Mouse (Mus musculus): ENCODE measurements around the gene Gm9958.
A peak's percentile ranks its signal among the peaks of the same experiment; 100 is the strongest.

Gene Gm9958

DNA sequence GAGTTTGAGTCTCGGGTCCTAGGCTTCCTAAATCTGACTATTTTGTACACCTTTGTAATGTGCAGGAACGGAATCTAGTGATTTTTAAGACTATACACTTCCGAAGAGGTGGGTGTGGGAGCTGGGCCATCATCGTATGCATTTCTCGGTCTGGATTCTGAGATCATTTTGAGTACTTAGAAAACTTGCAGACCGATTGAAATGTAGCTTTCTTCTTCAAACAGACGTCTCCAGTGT is at the start of gene Gm9958:
Gene Gm9958 (plus strand): TSS at position 138 of the 237 bp plus-strand sequence.
- DNase-seq (ENCODE audit: low spot score), result no peak

DNA sequence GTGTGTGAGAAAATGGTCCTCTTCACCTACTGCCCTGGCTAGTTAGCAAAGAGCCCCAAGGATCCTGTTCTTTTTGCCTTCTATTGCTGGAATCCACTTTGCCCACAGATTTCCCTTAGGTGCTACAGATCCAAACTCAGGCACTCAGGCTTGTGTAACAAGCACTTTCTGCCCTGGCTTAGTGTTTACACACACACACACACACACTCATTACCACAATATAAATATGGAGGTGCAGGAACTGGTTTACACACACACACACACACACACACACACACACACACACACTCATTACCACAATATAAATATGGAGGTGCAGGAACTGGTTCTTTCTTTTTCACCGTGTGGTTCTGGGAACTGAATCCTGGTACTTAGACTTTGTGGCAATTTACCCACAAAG is 35.9 kb upstream of the Gm9958 start:
- no peak for DNase-seq (ENCODE audit: low spot score)

DNA sequence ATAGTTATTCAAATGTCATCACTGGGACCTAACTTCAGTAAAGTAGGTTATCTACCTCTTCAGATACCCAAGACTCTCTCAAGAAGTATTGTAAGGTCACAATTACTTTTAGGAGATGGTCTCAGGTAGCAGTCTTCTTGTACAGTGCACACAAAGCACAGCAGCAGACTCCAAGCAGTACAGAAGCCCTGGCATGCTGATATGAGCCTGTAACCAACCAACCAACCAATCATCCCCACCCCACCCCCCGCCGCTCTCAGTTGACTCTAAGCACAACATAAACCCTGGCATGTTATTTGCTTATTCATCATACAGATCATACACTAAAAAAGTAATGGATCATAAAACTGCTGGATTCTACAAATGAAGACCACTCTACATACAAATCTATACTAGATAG is 34.5 kb upstream of the Gm9958 start:
- no peak for DNase-seq (ENCODE audit: low spot score)

DNA sequence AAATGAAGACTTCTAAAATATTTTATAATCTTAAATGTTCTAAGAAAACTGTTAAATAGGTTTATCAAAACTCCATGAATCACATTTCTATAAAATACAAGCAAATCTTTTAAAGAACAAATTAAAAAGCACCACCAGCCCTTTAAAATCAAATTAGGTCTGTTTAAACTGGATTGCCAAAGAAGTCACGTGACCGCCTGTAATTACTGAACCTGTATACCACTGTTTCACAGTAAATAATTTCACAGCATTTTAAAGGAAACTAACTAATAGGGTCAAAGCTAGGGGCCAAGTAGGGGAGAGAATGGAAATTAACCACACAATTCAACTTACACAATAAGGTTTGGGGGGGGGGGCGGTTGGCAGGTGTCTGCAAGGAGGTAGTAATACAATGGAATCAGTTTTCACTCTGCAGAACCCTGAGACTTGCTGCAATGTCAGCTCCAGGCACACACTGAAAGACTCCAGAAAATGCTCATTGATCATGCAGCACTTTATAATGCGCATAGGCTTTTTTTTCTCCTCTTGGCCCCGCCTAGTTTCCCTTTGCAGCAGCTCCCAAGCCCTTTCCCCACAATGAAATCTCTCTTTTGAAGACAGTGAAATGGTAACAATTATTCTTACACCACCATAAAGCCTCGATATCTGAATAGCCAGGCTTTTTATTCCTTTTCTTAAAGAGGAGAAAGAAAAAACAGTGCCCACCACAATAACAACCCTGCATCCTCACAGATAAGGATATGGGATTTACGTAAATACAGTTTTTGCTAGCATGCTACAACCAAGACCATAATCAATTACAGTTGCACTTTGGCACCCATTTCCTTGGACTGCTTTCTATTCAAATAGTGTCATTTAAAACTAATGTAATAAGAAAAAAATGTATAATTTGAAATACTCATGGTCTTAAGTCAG is 28.6 kb upstream of the Gm9958 start:
- peak; percentile 56 for DNase-seq (ENCODE audit: low spot score)

DNA sequence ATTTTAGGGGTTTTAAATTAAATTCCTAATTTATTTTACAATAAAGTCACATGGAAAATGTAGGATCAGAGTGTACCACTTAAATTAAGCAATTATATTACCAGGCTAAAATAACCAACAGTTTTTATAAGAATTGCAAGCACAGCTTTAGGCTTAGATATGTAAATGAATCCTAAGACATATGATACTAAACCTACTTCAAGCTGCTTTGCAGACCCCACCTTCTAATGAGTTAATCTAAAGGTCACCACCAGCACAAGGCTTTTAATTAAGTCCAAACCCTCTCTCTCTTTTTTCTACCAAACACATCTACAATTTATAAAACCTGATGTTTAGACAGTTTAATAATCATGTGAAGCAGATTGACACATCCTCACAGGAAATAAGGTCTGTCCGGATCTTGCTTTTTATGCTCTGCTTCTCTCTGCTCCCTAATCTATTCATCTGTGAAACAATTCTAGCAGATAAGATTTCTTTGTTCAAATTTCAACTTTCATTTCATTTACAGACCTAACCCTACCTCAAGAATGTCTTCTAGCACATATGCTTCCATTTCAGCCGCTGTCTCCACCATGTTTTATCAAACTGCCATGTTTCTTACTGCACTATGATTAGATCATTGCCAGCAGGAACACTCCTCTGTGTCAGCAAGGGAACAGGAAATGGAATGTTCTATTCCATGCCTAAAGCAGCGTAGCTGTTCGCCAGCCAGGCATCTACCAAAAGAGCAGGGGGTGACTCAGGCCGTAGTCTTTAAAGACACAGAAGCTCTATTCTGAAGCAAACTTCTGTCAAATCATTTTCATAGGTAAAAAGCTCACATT is 27.7 kb upstream of the Gm9958 start:
- peak; percentile 92 for DNase-seq (ENCODE audit: low spot score)

DNA sequence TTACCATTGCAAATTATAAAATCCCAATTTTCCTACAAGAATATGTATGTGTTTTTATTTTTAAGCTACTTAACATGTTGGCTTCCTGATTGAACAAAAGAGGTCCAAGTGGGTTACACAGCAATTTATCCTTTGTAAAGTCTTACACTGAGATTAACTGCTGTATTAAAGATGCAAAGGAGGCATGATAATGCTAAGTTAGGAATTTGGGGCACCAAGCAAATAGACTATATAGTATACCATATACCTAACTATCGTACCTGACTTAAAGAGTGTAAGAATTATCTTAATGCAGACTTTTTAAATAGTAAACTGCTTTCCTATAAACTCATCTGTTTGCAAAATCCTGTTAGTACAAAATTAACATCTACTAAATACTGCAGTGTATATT is 27.1 kb upstream of the Gm9958 start:
- DNase-seq (ENCODE audit: low spot score), result no peak

DNA sequence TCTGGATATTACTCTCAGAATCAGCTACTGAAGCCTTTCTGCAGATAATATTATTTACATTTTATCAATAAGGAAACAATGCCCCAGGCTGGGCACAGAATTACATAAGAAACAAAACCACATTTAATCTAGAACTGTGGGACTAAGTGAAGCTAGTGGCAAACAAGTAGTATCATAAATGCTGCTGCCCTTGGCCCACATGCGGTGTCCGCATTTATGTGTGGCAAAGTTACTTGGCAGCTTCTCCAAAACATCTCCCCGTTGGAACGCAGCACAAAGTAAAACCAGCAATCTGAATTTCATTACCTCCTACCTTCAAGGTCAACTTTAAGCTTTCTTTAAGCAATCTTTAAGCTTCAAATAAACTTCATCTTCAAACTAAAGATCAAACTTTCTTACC is 26.2 kb upstream of the Gm9958 start:
- no peak for DNase-seq (ENCODE audit: low spot score)

DNA sequence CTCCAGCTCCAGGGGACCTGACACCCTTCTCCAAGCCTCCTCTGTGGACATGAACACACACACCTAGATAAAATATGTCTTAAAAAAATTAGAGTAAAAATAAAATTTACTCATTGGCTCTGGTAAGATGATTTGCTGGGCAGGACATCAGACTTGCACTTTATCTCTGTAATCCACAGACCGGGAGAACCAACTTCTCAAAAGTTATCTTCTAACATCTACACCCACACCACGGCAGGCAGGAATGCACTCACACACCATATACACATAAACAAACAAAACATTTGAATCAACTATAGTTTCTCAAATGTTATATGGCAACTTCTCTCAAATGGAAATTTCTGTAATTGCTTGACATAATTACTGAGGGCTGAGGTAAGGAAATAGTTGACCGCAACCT is 20.1 kb upstream of the Gm9958 start:
- no peak for DNase-seq (ENCODE audit: low spot score)

DNA sequence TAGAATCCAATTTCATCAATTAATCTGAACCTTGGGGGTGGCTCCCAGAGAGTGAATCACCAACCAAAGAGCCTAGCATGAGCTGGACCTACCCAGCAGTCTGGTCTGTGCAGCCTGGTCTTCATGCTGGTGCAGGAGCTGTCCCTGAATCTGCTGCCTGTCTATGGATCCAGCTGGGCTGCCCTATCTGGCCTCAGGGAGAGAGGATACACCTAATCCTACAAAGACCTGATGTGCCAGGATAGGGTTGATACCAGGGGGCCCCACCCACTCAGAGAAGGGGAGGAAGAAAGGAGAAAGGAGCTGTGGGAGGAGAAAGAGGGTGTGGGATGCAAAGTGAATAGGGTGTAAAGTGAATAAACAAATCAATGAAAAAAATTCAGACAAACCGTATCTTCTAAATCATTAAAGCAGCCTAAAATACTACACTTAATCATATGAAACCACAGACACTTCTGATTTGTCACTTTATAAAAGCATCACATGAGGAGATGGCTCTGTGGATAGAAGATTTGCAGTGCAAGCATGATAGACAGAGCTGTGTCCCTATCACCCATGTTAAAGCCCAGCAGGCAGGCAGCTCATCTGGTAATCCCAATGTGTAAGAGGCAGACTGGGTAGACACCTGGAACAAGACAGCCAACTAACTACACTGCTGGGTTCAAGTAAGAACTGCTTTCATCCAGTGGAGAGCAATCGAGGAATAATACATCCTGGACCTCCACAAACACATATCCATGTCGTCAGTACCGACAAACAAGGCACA is 13.3 kb upstream of the Gm9958 start:
- no peak for DNase-seq (ENCODE audit: low spot score)

DNA sequence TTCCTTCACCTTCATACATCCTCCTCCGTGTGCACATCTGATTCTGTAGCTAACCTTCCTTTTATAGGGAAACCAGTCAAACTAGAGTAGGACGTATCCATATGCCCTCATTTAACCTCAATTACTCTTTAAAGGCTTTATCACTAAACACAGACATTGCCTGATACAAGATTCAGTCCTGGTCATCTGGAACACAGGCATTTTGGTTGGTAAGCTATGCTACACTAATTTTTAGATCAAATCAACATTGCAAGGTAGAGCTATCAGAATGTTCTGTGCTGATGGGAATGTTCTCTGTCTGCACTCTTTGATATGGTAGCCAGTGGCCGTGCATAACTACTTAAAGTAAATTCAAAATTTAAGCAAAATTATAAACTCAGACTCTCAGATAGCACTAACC is 11.2 kb upstream of the Gm9958 start:
- DNase-seq (ENCODE audit: low spot score), result no peak

DNA sequence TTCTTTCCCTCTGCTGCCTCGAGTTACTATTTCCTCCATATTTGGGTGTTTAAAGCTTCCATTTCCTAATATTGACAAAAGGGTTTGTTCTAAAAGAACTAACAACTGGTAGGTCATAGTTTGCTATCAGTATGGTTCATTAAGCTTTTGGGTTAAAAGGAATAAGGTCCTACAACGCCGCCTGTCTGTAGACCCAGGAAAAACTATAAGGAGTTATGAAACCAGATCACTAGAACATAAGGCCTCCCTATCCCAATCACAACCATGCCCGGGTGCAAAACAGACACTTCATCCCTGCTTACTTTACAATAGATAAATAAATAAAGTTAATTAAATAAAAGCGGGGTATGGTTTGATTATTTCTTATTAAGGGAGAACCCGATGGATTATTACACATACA is 2.5 kb upstream of the Gm9958 start:
- DNase-seq (ENCODE audit: low spot score), result peak; percentile 87

DNA sequence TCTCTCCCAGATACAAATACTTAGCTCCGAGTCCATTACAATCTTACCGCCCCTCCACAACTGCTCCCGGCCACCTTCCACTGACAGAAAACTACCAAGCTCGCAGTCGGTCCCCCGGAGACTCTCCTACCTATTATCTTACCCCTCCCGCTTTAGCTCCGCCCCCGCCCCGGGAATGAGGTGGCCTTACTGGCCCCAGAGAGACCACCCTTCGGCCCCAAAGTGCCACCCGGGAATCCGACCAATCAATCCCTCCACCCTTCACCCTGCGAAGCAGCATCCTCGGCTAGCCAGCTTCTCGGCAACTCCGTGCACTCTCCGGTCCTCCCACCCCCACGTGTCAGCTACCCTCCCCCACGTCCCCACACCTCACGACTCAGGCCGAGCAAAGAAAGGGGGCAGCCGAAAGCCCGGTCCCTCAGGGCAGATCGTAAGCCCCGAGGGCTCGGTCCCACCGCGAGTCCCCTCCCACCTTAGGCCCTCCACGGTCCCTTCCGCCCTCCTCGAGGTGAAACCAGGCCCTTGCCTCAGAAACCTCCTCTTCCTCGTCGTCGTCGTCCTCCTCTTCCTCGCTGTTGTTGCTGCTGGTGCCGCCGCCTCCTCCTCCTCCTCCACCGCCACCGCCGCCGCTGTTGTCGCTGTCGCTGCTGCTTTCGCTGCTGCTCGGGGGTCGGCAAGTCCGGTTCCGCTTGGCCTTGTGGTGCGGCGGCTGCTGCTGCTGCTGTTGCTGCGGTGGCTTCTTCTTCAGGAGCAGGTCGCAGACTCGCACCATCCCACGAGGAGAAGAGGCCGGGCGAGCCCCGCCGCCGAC is 1.7 kb upstream of the Gm9958 start:
- peak; percentile 56 for DNase-seq (ENCODE audit: low spot score)

DNA sequence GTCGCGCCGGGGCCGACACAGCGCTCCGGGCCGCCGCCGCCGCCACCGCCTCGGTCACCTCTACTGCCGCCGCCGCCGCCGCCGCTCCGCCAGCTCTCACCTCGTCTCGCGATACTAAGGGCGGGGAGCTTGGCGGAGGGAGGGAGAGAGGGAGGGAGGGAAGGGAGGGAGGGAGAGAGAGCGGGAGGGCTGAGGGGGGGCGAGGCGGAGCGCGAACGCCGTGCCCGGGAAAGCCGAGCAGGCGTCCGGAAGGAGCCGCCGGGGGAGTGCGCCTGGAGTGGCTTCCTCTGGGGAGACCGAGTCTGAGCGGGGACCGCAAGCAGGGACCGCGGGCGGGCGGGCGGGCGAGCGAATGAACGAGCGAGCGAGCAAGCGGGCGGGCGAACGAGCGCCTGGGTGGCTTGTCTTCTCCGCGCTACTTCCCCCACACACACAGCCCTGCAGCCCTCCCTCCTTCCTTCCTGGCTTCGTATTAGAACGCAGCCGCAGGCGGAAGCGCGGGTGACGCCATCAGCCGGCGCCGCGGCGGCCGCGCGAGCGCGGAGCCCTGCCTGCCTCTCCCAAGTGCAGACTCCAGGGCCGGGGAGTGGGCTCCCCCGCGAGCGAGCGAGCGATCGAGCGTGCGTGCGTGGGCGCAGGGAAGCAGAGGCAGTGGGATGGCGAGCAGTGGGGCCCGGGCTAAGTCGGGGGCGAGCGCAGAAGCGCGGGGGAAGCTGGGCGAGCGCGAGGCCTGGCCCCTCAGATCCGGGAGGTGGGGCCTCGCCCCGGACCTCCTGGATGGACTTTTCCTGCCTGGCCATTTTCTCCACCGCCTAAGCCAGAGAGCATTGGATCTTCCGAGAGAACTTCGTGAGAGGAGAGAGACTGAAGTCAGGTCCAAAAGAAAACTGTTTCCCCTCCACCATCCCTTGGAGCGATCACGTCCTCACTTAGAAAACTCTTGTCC is 610 bp upstream of the Gm9958 start, which contains the start of gene Ankrd17:
Gene Ankrd17 (minus strand): TSS at position 457 of the 946 bp plus-strand sequence.
- DNase-seq (ENCODE audit: low spot score), result peak; percentile 96

DNA sequence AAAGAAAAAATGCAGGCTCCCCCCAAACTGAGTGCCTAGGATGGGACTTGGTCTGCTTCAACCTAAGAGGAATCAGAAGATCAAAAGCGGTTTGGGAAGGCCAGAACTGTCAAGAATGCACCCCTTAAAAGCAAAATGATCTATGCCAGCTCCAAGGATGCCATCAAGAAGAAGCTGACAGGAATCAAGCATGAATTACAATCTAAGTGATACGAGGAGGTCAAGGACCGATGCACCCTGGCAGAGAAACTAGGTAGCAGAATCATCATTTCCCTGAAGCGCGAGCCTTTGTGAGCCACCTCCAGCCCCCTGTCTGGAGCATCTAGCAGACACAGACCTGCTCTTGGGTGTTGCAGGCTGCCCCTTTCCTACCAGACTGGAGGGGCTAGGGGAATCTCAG is 3.4 kb downstream of the Gm9958 start:
- no peak for DNase-seq (ENCODE audit: low spot score)

DNA sequence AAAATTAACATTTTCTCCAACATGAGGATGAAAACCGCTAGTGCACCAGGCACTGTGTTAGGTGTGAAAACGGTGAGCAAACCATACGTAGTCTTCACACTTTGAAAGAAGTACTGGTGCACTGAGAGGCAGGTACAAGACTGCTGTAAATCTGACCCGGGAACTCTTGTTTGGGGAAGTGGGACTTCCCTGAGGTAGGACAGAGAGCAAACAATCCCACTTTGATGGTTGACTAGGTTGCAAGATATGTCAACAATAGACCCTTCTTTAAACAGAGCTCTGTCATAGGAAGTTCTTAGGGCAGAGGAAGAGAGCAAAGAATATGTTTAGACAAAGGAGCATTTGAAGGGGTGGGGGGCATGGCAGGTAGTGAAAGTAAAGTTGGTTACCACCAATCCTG is 6.7 kb downstream of the Gm9958 start:
- DNase-seq (ENCODE audit: low spot score), result no peak

DNA sequence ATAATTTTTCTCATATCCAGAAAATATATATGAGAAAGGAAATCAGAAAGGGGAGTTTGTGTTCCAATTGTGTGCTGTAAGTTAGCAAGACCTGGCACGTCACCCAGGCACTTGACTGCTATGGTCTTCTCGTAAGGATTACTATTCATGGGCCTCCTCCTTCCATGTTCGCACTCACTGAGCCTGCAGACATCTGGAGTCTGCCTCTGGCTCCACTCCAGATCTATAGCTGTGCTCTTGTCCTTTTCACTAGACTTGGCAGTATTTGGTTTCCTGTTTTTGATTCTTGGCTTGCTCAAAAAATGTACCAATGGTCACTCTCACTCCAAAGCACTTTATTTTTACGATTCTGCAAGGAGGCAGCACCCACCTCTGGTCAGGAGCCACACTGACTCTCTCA is 14.5 kb downstream of the Gm9958 start:
- DNase-seq (ENCODE audit: low spot score), result no peak

DNA sequence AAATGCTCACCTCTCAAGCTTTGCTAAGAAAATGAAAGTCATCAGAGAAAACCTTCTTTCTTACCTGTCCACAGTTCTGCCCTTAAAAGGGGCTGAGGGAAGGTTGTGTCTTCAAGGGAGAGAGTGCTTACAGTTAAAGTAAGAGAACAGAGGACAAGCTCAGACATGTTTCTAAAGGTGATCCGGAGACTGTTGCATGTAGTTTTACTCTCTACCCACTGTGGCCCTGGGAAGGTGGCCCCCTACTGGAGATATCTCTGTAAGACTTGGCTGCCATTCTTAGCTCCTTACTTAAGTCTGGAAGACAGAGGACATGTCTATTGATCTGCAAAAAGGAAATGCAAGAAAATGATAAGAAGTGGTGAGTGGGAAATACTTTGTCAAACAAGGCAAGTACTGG is 16.1 kb downstream of the Gm9958 start:
- no peak for DNase-seq (ENCODE audit: low spot score)

DNA sequence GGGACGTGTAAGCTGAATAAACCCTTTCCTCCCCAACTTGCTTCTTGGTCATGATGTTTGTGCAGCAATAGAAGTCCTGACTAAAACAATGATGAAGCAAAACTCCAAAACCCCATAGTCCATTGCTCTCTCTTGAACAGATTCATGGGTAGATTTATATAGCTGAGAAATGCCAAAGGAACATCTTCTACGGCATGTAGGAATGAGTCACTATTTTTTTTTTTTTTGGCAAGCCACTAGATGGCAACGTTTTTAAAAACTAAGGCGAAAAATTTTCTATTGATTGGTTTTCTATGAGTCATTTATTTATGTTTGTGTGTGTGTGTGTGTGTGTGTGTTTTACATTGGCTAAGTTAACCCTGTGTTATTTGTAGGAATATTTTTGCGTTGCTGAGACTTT is 26.8 kb downstream of the Gm9958 start:
- DNase-seq (ENCODE audit: low spot score), result no peak

DNA sequence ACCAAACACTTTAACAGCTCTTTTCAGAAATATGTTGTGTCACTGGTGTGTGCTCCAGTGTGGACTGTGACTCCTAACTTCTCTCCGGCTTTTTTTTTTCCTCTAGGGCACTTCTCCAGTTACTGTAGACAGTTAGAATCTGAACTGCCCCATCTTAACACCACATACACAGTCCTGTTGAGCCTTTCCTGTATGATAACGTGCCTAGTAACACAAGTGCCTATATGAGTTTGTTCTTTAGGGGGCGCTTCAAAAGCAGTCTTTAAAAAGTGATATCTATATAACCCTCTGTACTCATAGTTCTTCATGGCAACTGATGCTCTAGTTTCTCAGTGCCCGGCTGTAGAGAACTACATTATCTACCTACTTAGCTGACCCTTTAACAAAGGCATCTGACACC is 27.3 kb downstream of the Gm9958 start:
- DNase-seq (ENCODE audit: low spot score), result no peak

DNA sequence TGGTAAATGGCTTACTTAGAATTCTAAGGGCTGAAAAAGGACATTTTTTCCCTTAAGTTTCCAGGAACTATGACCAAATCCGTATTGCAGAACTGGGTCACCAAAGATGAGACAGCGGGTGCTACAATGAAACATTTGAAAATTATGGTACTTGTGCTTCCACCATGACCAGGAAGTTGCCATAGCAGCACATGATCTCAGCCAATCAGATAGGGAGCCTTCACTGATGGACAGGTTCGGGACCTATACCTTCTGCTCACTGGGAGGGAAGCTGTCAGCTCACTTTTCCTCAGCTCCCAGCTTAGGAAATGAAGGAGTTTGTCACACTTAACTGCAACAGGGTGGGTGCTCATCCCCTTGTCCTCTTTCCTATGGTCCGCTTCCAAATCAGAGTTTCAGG is 29.8 kb downstream of the Gm9958 start:
- DNase-seq (ENCODE audit: low spot score), result no peak

DNA sequence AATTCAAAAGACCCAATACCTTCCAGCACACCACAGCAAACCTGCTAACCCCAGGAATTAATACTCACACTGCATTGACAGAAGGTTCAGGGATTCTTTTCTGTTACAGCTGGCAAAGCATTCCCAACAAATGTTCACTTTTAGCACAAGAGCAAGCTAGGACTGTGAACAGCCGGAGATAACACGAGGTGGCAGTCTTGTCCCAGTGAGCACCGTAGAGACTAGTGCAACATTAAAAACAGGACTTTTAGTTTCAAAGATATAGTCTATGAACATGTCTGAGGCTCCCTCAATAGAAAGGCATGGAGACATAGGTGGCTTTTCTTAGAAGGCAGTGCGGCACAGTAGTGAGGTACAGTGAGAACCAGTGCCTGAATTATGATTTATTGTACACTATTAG is 38.2 kb downstream of the Gm9958 start:
- no peak for DNase-seq (ENCODE audit: low spot score)
